Mouse (Mus musculus): ENCODE data around the gene Lpcat2.

DNA sequence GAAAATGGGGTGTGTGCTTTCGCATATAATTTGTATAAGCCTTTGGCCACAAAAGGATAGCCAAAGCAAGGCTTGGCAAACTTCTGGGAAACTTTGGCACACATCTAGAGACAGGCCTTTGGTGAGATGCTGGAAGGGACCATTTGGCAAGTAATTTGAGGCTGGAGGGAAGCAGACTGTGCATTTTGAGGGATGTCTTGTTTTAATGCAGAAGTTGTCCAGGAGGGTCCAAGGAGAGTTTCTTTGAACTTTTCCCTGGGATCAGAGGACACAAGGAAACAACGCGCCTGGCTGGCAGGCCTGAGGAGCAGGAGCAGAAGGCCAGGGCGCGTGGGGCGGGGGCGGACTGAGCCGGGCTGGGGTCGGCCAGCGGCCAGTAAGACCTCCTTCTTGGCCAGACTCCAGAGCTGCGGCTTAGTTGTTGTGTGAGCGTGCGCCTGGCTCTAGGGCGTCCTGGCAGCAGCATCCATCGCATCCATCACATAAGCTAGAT, 26.8 kb upstream of the Lpcat2 start:
- TF ChIP-seq POLR2A (IDR thresholded peaks at IDR 0.05; ENCODE audit: borderline replicate concordance, insufficient read depth, low read length) (no peak), CTCF (IDR thresholded peaks at IDR 0.05; ENCODE audit: borderline replicate concordance, insufficient read depth, low read depth, low read length) (no peak)

All from cerebellum, adult 2 months (tissue).